Mouse (Mus musculus) mature B cell (primary cell): ENCODE results near the gene Sema4c.

Experiments used
- in situ Hi-C: fragments of 300-500 bp; cut with MboI; formaldehyde crosslinking; loops from 2 replicates; pipeline ENCODE4 v1.14.3; 2019

Gene Sema4c

DNA sequence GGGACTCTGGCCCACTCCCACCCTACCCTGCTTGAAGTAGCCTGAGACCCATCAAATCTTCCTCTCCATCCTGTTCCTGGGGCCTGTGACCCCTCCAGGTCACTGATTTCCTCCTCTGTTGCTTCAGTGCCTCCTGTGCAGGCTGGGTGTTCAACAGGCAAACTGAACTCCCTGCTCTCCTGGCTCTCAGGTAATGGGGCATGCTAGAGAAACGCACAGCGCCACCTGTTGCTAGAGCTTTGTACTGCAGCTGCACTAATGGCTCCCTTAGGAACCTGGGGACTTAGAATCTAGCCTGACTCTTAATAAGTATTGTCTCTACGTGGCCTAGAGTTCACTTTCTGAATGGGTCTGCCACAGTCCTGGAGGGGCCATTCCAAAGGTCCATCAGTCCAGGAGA lies 56.9 kb downstream of the Sema4c start:
- in situ Hi-C loops: no loop called here
